Mouse (Mus musculus) liver, embryonic 15.5 days (tissue): ENCODE results near the gene Mob3a. TPM values are rescaled to one million over a fixed set of nuclear protein-coding genes. Genes with fewer than 3 reads are reported as not detected.

Experiments used
- ATAC-seq: fragments of 200-750 bp; cut with Nextera tagmentation; 2 replicates; pipeline ENCODE4 v1.8.0; 2017; ENCODE audit warnings: moderate number of reproducible peaks, mild to moderate bottlenecking, moderate library complexity; ENCODE audit not compliant: insufficient read depth
- H3K27ac ChIP-seq: fragments of 300-500 bp; sonication (generic); replicated peaks from 2 replicates; pipeline ENCODE4 v1.5.1; 2015; ENCODE audit warnings: mild to moderate bottlenecking, inconsistent platforms
- H3K27me3 ChIP-seq: fragments of 300-500 bp; sonication (generic); 2 replicates; pipeline ENCODE4 v1.6.1; 2015; ENCODE audit warnings: mild to moderate bottlenecking, inconsistent platforms
- H3K36me3 ChIP-seq: fragments of 300-500 bp; sonication (generic); replicated peaks from 2 replicates; pipeline ENCODE4 v1.6.1; 2015; ENCODE audit warnings: moderate library complexity, mild to moderate bottlenecking, inconsistent platforms
- H3K4me1 ChIP-seq: fragments of 300-500 bp; sonication (generic); replicated peaks from 2 replicates; pipeline ENCODE4 v1.6.1; 2015; ENCODE audit warnings: inconsistent platforms
- H3K4me2 ChIP-seq: fragments of 300-500 bp; sonication (generic); 2 replicates; pipeline ENCODE4 v1.6.1; 2015; ENCODE audit warnings: moderate library complexity, mild to moderate bottlenecking, inconsistent platforms
- H3K4me3 ChIP-seq: fragments of 300-500 bp; sonication (generic); replicated peaks from 2 replicates; pipeline ENCODE4 v1.5.1; 2015; ENCODE audit warnings: mild to moderate bottlenecking, inconsistent platforms
- H3K9ac ChIP-seq: fragments of 300-500 bp; sonication (generic); 2 replicates; pipeline ENCODE4 v1.6.1; 2015; ENCODE audit warnings: moderate library complexity, mild to moderate bottlenecking, inconsistent platforms
- H3K9me3 ChIP-seq: fragments of 300-500 bp; sonication (generic); replicated peaks from 2 replicates; pipeline ENCODE4 v1.6.1; 2016; ENCODE audit warnings: inconsistent platforms
- WGBS: fragments of 180-500 bp; shearing (Covaris S2); methylation state at CpG from one replicate; pipeline ENCODE4 v1.1.7; 2015; ENCODE audit warnings: mixed read lengths; ENCODE audit not compliant: insufficient replicate concordance; 5-methylcytosine and 5-hydroxymethylcytosine counted together
- polyA plus RNA-seq: library from polyadenylated mRNA; unstranded; fragments of >200 nt; fragmentation: Nextera tagmentation; extraction: Ambion mirVana; gene quantifications from 2 replicates; pipeline ENCODE4 v1.2.1, GENCODE M21; 2015

Gene Mob3a
- polyA plus RNA-seq, 1 experiment from 2014 or later = 28.0 TPM

GRCm38 (mm10) chr10:80687850-80688249 is 13.9 kb downstream of the Mob3a start:
- no peak overlapping the region for H3K4me3 ChIP-seq
- WGBS = 45% methylated on average over 5 of the region's 5 CpGs
- no peaks in the 10 kb centered on the region for H3K27me3 ChIP-seq
- ATAC-seq = no peak
- H3K9me3 ChIP-seq = no peaks in the 10 kb centered on the region
- H3K36me3 ChIP-seq = peaks cover 77% of the 10 kb centered on the region
- no peak overlapping the region for H3K27ac ChIP-seq
- no peak overlapping the region for H3K4me2 ChIP-seq
- peaks cover 69% of the 10 kb centered on the region for H3K4me1 ChIP-seq
- no peak overlapping the region for H3K9ac ChIP-seq

GRCm38 (mm10) chr10:80686617-80687016 is 15.2 kb downstream of the Mob3a start:
- Histone ChIP-seq H3K9me3 (no peaks in the 10 kb centered on the region), H3K4me3 (no peak overlapping the region), H3K27me3 (no peaks in the 10 kb centered on the region), H3K36me3 (peaks cover 72% of the 10 kb centered on the region), H3K4me1 (peaks cover 56% of the 10 kb centered on the region), H3K9ac (no peak overlapping the region), H3K27ac (peak overlapping the region; percentile 94), H3K4me2 (no peak overlapping the region)
- no peak for ATAC-seq
- 87% methylated on average over 3 of the region's 3 CpGs for WGBS

GRCm38 (mm10) chr10:80684984-80685383 is 16.8 kb downstream of the Mob3a start:
- H3K9ac ChIP-seq = peak overlapping the region; percentile 55
- H3K27me3 ChIP-seq = no peaks in the 10 kb centered on the region
- H3K27ac ChIP-seq = peak overlapping the region; percentile 94
- peak overlapping the region; percentile 4 for H3K4me3 ChIP-seq
- H3K4me2 ChIP-seq = peak overlapping the region; percentile 57
- WGBS = 18% methylated on average over 4 of the region's 4 CpGs
- peaks cover 55% of the 10 kb centered on the region for H3K4me1 ChIP-seq
- H3K9me3 ChIP-seq = no peaks in the 10 kb centered on the region
- peaks cover 56% of the 10 kb centered on the region for H3K36me3 ChIP-seq
- peak; percentile 84 for ATAC-seq

GRCm38 (mm10) chr10:80684214-80684613 is 17.6 kb downstream of the Mob3a start:
- H3K4me2 ChIP-seq = peak overlapping the region; percentile 57
- H3K36me3 ChIP-seq = peaks cover 48% of the 10 kb centered on the region
- H3K9ac ChIP-seq = peak overlapping the region; percentile 55
- H3K27ac ChIP-seq = peak overlapping the region; percentile 94
- H3K9me3 ChIP-seq = no peaks in the 10 kb centered on the region
- no peak overlapping the region for H3K4me3 ChIP-seq
- ATAC-seq = peak; percentile 60
- no peaks in the 10 kb centered on the region for H3K27me3 ChIP-seq
- peaks cover 60% of the 10 kb centered on the region for H3K4me1 ChIP-seq
- 46% methylated on average over 6 of the region's 6 CpGs for WGBS

- no peak overlapping the region for H3K4me3 ChIP-seq
- H3K4me2 ChIP-seq = no peak overlapping the region
- H3K36me3 ChIP-seq = peaks cover 42% of the 10 kb centered on the region
- no peaks in the 10 kb centered on the region for H3K27me3 ChIP-seq
- no peaks in the 10 kb centered on the region for H3K9me3 ChIP-seq
- ATAC-seq = no peak
- H3K4me1 ChIP-seq = peaks cover 65% of the 10 kb centered on the region
- WGBS = 85% methylated on average over 1 of the region's 1 CpGs
- H3K9ac ChIP-seq = no peak overlapping the region
- peak overlapping the region; percentile 94 for H3K27ac ChIP-seq
These were observed 18.1 kb downstream of the Mob3a start for GRCm38 (mm10) chr10:80683647-80684046.

DNA sequence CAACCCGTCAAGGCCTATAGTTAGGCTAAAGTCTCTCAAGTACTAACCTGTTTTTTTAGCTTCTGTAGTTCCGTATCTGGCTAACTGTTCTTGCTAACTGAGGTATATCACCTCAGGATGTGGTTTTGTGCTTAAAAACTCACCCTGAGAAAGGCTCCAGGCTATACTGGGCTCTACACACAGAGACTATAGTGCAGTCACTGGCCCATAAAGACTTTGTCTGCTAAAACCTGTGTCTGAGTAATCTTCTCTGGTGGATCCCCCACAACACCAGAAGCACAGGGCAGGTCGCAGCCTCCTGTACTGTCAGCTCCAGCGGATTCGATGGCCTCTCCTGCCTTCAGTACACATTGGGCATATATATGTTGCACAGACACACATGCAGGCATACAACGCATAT is 19.8 kb downstream of the Mob3a start:
- Histone ChIP-seq H3K4me2 (no peak overlapping the region), H3K4me1 (peaks cover 77% of the 10 kb centered on the region), H3K9ac (no peak overlapping the region), H3K27me3 (no peaks in the 10 kb centered on the region), H3K36me3 (peaks cover 28% of the 10 kb centered on the region), H3K4me3 (no peak overlapping the region), H3K27ac (no peak overlapping the region; the same call in 1 of the 2 replicates), H3K9me3 (no peaks in the 10 kb centered on the region)
- no peak for ATAC-seq
- WGBS = 79% methylated on average over 6 of the region's 6 CpGs

GRCm38 (mm10) chr10:80680260-80680696 is 21.5 kb downstream of the Mob3a start:
- 56% methylated on average over 2 of the region's 2 CpGs for WGBS
- Histone ChIP-seq H3K4me1 (peaks cover 68% of the 10 kb centered on the region), H3K27ac (peak overlapping the region; percentile 100), H3K9ac (no peak overlapping the region), H3K27me3 (no peaks in the 10 kb centered on the region), H3K36me3 (peaks cover 12% of the 10 kb centered on the region), H3K4me2 (no peak overlapping the region), H3K9me3 (no peaks in the 10 kb centered on the region), H3K4me3 (no peak overlapping the region)
- no peak for ATAC-seq

DNA sequence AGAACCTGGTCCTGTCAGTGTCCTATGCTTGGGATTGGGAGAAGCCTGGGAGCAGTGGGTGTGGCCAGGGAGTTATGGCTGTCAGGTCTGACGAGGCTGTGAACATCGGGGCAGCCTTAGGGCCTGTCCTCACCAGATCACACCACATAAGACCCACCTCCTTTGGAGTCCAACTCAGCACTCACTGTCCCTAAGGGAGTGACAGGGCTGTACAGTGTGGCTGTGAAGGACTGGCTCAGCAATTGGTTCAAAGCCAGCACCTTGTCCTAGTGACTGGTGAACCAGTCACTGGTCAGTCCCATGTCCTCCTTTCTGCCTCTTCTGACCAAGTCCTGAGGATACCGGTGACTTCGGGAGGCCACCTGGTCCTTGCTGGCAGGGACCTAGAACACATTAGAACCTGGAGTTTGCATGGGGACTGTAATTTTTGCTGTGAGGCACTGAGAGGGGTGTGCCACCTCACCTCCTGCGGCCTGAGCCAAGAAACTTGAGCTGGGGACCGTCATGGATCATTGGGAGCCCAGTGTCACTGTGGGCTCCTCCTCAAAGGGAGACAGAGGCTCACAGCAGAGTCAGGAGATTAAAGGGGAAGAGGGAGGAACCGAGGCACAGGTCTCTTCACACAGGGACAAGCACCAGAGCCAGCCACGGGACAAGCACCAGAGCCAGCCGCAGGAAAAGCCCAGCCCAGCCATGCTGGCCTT is 22.1 kb downstream of the Mob3a start:
- no peaks in the 10 kb centered on the region for H3K27me3 ChIP-seq
- H3K4me3 ChIP-seq = no peak overlapping the region
- H3K9ac ChIP-seq = no peak overlapping the region
- H3K9me3 ChIP-seq = no peaks in the 10 kb centered on the region
- H3K36me3 ChIP-seq = peaks cover 9% of the 10 kb centered on the region
- peaks cover 68% of the 10 kb centered on the region for H3K4me1 ChIP-seq
- WGBS = 52% methylated on average over 9 of the region's 9 CpGs
- peak overlapping the region; percentile 100 for H3K27ac ChIP-seq
- H3K4me2 ChIP-seq = peak overlapping the region; percentile 97; the same call in 1 of the 2 replicates
- ATAC-seq = no peak

GRCm38 (mm10) chr10:80678601-80679377 is 23.0 kb downstream of the Mob3a start:
- Histone ChIP-seq H3K9ac (peak overlapping the region; percentile 77), H3K4me2 (peak overlapping the region; percentile 97), H3K4me3 (peak overlapping the region; percentile 90), H3K36me3 (peaks cover 14% of the 10 kb centered on the region), H3K27me3 (no peaks in the 10 kb centered on the region), H3K27ac (peak overlapping the region; percentile 100), H3K9me3 (no peaks in the 10 kb centered on the region), H3K4me1 (peaks cover 68% of the 10 kb centered on the region)
- no peak for ATAC-seq
- 22% methylated on average over 10 of the region's 10 CpGs for WGBS

GRCm38 (mm10) chr10:80677942-80678436 is 23.8 kb downstream of the Mob3a start, which contains the start of gene Mknk2:
Mknk2 (minus strand) TSS chr10:80678112.
- Histone ChIP-seq H3K4me3 (peak within 1 kb of the TSS; percentile 90), H3K4me2 (peak within 1 kb of the TSS; percentile 97), H3K4me1 (peaks cover 69% of the 10 kb centered on the region), H3K9ac (peak within 1 kb of the TSS; percentile 77), H3K9me3 (no peaks in the 10 kb centered on the region), H3K27me3 (no peaks in the 10 kb centered on the region), H3K27ac (peak within 1 kb of the TSS; percentile 100), H3K36me3 (peaks cover 14% of the 10 kb centered on the region)
- ATAC-seq = peak; percentile 66
- WGBS = under 1% methylated on average over 8 of the region's 8 CpGs
